Mouse (Mus musculus) splenic B cell, adult 2 months (primary cell): Measurements from ENCODE around the gene Stxbp5.
"Not testable (repeated sequence)": the region's sequence is repeated elsewhere in the genome, so short reads cannot be mapped to it uniquely, and the experiment has no call there.

Source experiments
- DNase-seq: peaks from one replicate; pipeline ENCODE4 v3.0.0-alpha.2; 2011; ENCODE audit warnings: low read depth, low spot score
- H3K27me3 ChIP-seq: 2 replicates; pipeline ENCODE4 v1.6.1; 2012; ENCODE audit warnings: mild to moderate bottlenecking, low read length, moderate library complexity, mixed read lengths; ENCODE audit not compliant: control insufficient read depth, poor library complexity, insufficient read depth, severe bottlenecking
- H3K36me3 ChIP-seq: 2 replicates; pipeline ENCODE4 v1.6.1; 2012; ENCODE audit warnings: mild to moderate bottlenecking, low read length, moderate library complexity, mixed read lengths; ENCODE audit not compliant: control insufficient read depth, poor library complexity, insufficient read depth, severe bottlenecking

Gene Stxbp5

GRCm38 (mm10) chr10:9901071-9901696, at the start of gene Stxbp5:
Gene Stxbp5 (minus strand): TSS chr10:9901079.
- no peaks in the 10 kb centered on the region for H3K27me3 ChIP-seq
- peak; percentile 85 for DNase-seq

GRCm38 (mm10) chr10:9912395-9912794, 11.5 kb upstream of the Stxbp5 start:
- DNase-seq, result no peak
- Histone ChIP-seq H3K36me3 (no peaks in the 10 kb centered on the region), H3K27me3 (no peaks in the 10 kb centered on the region)

More at GRCm38 (mm10) chr10:9901071-9901696, at the start of gene Stxbp5:
- H3K36me3 ChIP-seq, result no peaks in the 10 kb centered on the region

GRCm38 (mm10) chr10:9907919-9908502, 7.1 kb upstream of the Stxbp5 start:
- peak; percentile 9 for DNase-seq
- Histone ChIP-seq H3K27me3 (no peaks in the 10 kb centered on the region), H3K36me3 (no peaks in the 10 kb centered on the region)

GRCm38 (mm10) chr10:9907519-9907918, 6.6 kb upstream of the Stxbp5 start:
- Histone ChIP-seq H3K27me3 (no peaks in the 10 kb centered on the region), H3K36me3 (no peaks in the 10 kb centered on the region)
- peak; percentile 7 for DNase-seq

GRCm38 (mm10) chr10:9906185-9906584, 5.3 kb upstream of the Stxbp5 start:
- Histone ChIP-seq H3K36me3 (no peaks in the 10 kb centered on the region), H3K27me3 (no peaks in the 10 kb centered on the region)
- peak; percentile 10 for DNase-seq

GRCm38 (mm10) chr10:9901697-9902239, 889 bp upstream of the Stxbp5 start:
- Histone ChIP-seq H3K36me3 (no peaks in the 10 kb centered on the region), H3K27me3 (no peaks in the 10 kb centered on the region)
- DNase-seq, result peak; percentile 94

GRCm38 (mm10) chr10:9900315-9901070, 386 bp downstream of the Stxbp5 start:
- no peaks in the 10 kb centered on the region for H3K27me3 ChIP-seq
- DNase-seq, result peak; percentile 39
- no peaks in the 10 kb centered on the region for H3K36me3 ChIP-seq

GRCm38 (mm10) chr10:9899816-9900215, 1.1 kb downstream of the Stxbp5 start:
- H3K36me3 ChIP-seq, result no peaks in the 10 kb centered on the region
- peak; percentile 33 for DNase-seq
- H3K27me3 ChIP-seq, result no peaks in the 10 kb centered on the region

- DNase-seq, result no peak
- no peaks in the 10 kb centered on the region for H3K27me3 ChIP-seq
- no peaks in the 10 kb centered on the region for H3K36me3 ChIP-seq
Measured at GRCm38 (mm10) chr10:9899086-9899485, 1.8 kb downstream of the Stxbp5 start.

GRCm38 (mm10) chr10:9897852-9898251, 3.0 kb downstream of the Stxbp5 start:
- H3K36me3 ChIP-seq, result peaks cover 3% of the 10 kb centered on the region; the same call in 1 of the 2 replicates
- no peak for DNase-seq
- H3K27me3 ChIP-seq, result no peaks in the 10 kb centered on the region

- no peak for DNase-seq
- Histone ChIP-seq H3K36me3 (peaks cover 3% of the 10 kb centered on the region; the same call in 1 of the 2 replicates), H3K27me3 (no peaks in the 10 kb centered on the region)
Measured at GRCm38 (mm10) chr10:9893562-9893961, 7.3 kb downstream of the Stxbp5 start.

- DNase-seq, result no peak
- peaks cover 3% of the 10 kb centered on the region; the same call in 1 of the 2 replicates for H3K36me3 ChIP-seq
- no peaks in the 10 kb centered on the region for H3K27me3 ChIP-seq
Measured at GRCm38 (mm10) chr10:9889651-9890050, 11.2 kb downstream of the Stxbp5 start.

GRCm38 (mm10) chr10:9888655-9889054, 12.2 kb downstream of the Stxbp5 start:
- Histone ChIP-seq H3K36me3 (no peaks in the 10 kb centered on the region), H3K27me3 (no peaks in the 10 kb centered on the region)
- DNase-seq, result no peak

GRCm38 (mm10) chr10:9881781-9882320, 19.0 kb downstream of the Stxbp5 start:
- not testable (repeated sequence) for DNase-seq, H3K27me3 ChIP-seq, H3K36me3 ChIP-seq
